Mouse (Mus musculus) thymus, adult 2 months (tissue): ENCODE results near the gene Slc35g1. TPM values are rescaled to one million over a fixed set of nuclear protein-coding genes. Genes with fewer than 3 reads are reported as not detected.

Experiments
- DNase-seq: peaks from one replicate; pipeline ENCODE4 v3.0.0; 2021
- H3K27ac ChIP-seq: fragments of 200-500 bp; 2 replicates; pipeline ENCODE4 v1.5.1; 2012; ENCODE audit warnings: low read length, control low read depth; ENCODE audit not compliant: control insufficient read depth, insufficient read depth
- H3K27me3 ChIP-seq: fragments of 200-500 bp; 2 replicates; pipeline ENCODE4 v1.6.1; 2012; ENCODE audit warnings: mild to moderate bottlenecking, low read length, moderate library complexity, mixed read lengths; ENCODE audit not compliant: control insufficient read depth, insufficient read depth
- H3K36me3 ChIP-seq: fragments of 200-500 bp; 2 replicates; pipeline ENCODE4 v1.6.1; 2012; ENCODE audit warnings: mild to moderate bottlenecking, low read length, moderate library complexity; ENCODE audit not compliant: control insufficient read depth, insufficient read depth
- H3K4me1 ChIP-seq: fragments of 200-500 bp; replicated peaks from 2 replicates; pipeline ENCODE4 v1.6.1; 2012; ENCODE audit warnings: low read length; ENCODE audit not compliant: control insufficient read depth, insufficient read depth
- H3K4me3 ChIP-seq: fragments of 200-500 bp; 2 replicates; pipeline ENCODE4 v1.5.1; 2012; ENCODE audit warnings: mild to moderate bottlenecking, low read length, control low read depth, moderate library complexity; ENCODE audit not compliant: control insufficient read depth, insufficient read depth
- CTCF ChIP-seq: fragments of 200-500 bp; IDR thresholded peaks from 2 replicates; pipeline ENCODE4 v1.5.1; 2012; ENCODE audit warnings: mild to moderate bottlenecking, control low read depth, low read length, moderate library complexity, borderline replicate concordance; ENCODE audit not compliant: control insufficient read depth, poor library complexity, insufficient read depth; ENCODE audit errors: extremely low read depth
- POLR2A ChIP-seq: fragments of 200-500 bp; IDR thresholded peaks from 2 replicates; pipeline ENCODE4 v1.6.1; 2012; ENCODE audit warnings: mild to moderate bottlenecking, low read length, control low read depth, moderate library complexity; ENCODE audit not compliant: control insufficient read depth, poor library complexity, insufficient read depth; ENCODE audit errors: extremely low read depth
- WGBS: fragments of 180-500 bp; shearing (Covaris S2); methylation state at CpG from one replicate; pipeline ENCODE4 v1.1.7; 2018; 5-methylcytosine and 5-hydroxymethylcytosine counted together
- polyA plus RNA-seq: library from polyadenylated mRNA; depleted of rRNA; stranded (reverse); fragments of >200 nt; gene quantifications from 2 replicates; pipeline ENCODE4 v1.2.3, GENCODE M21; 2012; rRNA removed

Slc35g1 gene
- polyA plus RNA-seq, 1 experiment = 5.3 TPM

GRCm38 (mm10) chr19:38441860-38442259 is 46.1 kb downstream of the Slc35g1 start:
- H3K4me3 ChIP-seq = no peak overlapping the region
- H3K27me3 ChIP-seq = no peaks in the 10 kb centered on the region
- 86% methylated on average over 8 of the region's 8 CpGs for WGBS
- DNase-seq = no peak
- no peaks in the 10 kb centered on the region for H3K36me3 ChIP-seq
- no peaks in the 10 kb centered on the region for H3K4me1 ChIP-seq
- TF ChIP-seq CTCF (no peak), POLR2A (no peak)
- no peak overlapping the region for H3K27ac ChIP-seq

GRCm38 (mm10) chr19:38445758-38446157 is 50.0 kb downstream of the Slc35g1 start:
- 65% methylated on average over 5 of the region's 5 CpGs for WGBS
- no peak for TF ChIP-seq CTCF
- no peak for TF ChIP-seq POLR2A

More at GRCm38 (mm10) chr19:38445758-38446157, 50.0 kb downstream of the Slc35g1 start:
- H3K36me3 ChIP-seq = no peaks in the 10 kb centered on the region
- no peak for DNase-seq
- no peaks in the 10 kb centered on the region for H3K4me1 ChIP-seq
- H3K4me3 ChIP-seq = no peak overlapping the region
- H3K27ac ChIP-seq = no peak overlapping the region
- no peaks in the 10 kb centered on the region for H3K27me3 ChIP-seq

Other genes with a start within 250 kb of the Slc35g1 start
- 3.5 and 4.3 TPM in 2 replicates for gene Fra10ac1, start 171.8 kb upstream of the Slc35g1 start, polyA plus RNA-seq
- gene Lgi1, start 131.4 kb upstream of the Slc35g1 start, polyA plus RNA-seq = 0.04 TPM in 1 of 2 replicates, not detected in the other
- 1.2 TPM in 2 replicates for gene Plce1, start 85.1 kb downstream of the Slc35g1 start, polyA plus RNA-seq